26 mouse cellular contexts compared by ENCODE assay signal in the genomic region with DNA sequence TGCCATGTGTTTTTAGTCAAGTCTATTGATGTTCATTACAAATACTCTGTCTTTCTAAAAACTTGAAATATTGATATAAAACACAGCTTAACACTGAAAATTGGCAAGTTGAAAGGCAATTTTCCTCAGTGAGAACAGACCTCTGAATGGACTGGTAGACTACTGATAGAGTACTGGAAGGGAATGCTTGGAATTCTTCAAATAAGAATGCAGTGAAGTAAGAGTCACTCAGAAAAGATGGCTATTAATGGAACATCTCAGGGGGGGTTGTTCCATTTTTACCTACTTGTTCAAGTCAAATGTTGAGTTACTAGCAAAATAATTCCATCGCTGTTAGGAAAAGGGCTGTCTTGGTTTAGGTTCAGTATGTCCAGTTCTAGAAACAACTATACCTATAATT. TPM values are rescaled to one million over a fixed set of nuclear protein-coding genes. Genes with fewer than 3 reads are reported as not detected.
A peak's percentile ranks its signal among the peaks of the same experiment; 100 is the strongest.
DNase-seq lines count a peak whose midpoint lies in the region; ATAC-seq lines count a peak whose summit lies in the region.
"Had no signal": no experiment of that assay in that cellular context is flagged by ENCODE, and none has a peak within 500 bp of the region (broad histone marks: within the 10 kb centered on the region; RNA-seq: fewer than 3 reads in every experiment).

No protein-coding gene starts in this region.

- no peak for DNase-seq in heart, embryonic 10.5 days (ENCODE audit: low spot score)
- DNase-seq in heart, postnatal 10 days: no peak
- DNase-seq in lung, postnatal 25 days (ENCODE audit: low spot score): peak; percentile 31
- DNase-seq in lung, postnatal 14 days: no peak
- DNase-seq in right cerebral cortex, postnatal 4 days: no peak
- no peak for DNase-seq in forebrain, embryonic 10.5 days (ENCODE audit: extremely low spot score, low spot score)
- DNase-seq: adrenal gland, postnatal 14 days; cerebellum, adult 2 months; cerebellum, postnatal 25 days; gastrocnemius, postnatal 10 days; kidney, adult 18-20 months; layer of hippocampus, adult 9-11 months; liver, embryonic 13.5 days; midbrain, embryonic 14.5 days; right cerebral cortex, postnatal 14 days; spleen, adult 18-20 months had no signal

- H3K36me3 ChIP-seq in heart, embryonic 10.5 days: 0 out of 2 replicates have a peak, but pooled peaks cover 5% of the 10 kb centered on the region
- peaks cover 14% of the 10 kb centered on the region for H3K36me3 ChIP-seq in heart, embryonic 14.5 days (ENCODE audit: control insufficient read depth, insufficient read depth, low read length)
- no peaks in the 10 kb centered on the region for H3K36me3 ChIP-seq in forebrain, embryonic 10.5 days (replicated peaks)
- H3K36me3 ChIP-seq: embryonic facial prominence, embryonic 12.5 days; hindbrain, embryonic 13.5 days; liver, embryonic 13.5 days; lung, embryonic 15.5 days; neural tube, embryonic 12.5 days had no signal

- peak overlapping the region; percentile 36 for H3K9ac ChIP-seq in heart, embryonic 14.5 days (ENCODE audit: low read length)
- H3K9ac ChIP-seq: embryonic facial prominence, embryonic 12.5 days; forebrain, embryonic 13.5 days; hindbrain, embryonic 13.5 days; liver, embryonic 13.5 days; lung, embryonic 15.5 days; neural tube, embryonic 12.5 days had no signal

- intact Hi-C loops in heart, postnatal 10 days (cut with DNase I): loop anchor here (10.0 kb wide), 1 partner anchor 216 kb away; no protein-coding TSS in a partner anchor

- ATAC-seq in heart, embryonic 14.5 days (ENCODE audit: insufficient number of reproducible peaks, insufficient read depth, low FRiP score, low read depth): peak; percentile 25; the same call in 1 of the 2 replicates
- ATAC-seq: forebrain, embryonic 13.5 days had no signal

- no peak overlapping the region for H3K4me3 ChIP-seq in heart, embryonic 10.5 days
- H3K4me3 ChIP-seq in heart, embryonic 14.5 days (ENCODE audit: control insufficient read depth in 1 of 2, insufficient read depth in 1 of 2, low read depth in 1 of 2, low read length in 2 of 2): no peak overlapping the region
- H3K4me3 ChIP-seq in forebrain, embryonic 10.5 days: no peak overlapping the region
- H3K4me3 ChIP-seq: embryonic facial prominence, embryonic 12.5 days; erythroblast, embryonic 14.5 days; forebrain, embryonic 13.5 days; hindbrain, embryonic 13.5 days; liver, embryonic 13.5 days; lung, embryonic 15.5 days; neural tube, embryonic 12.5 days had no signal

- WGBS in heart, embryonic 10.5 days: 32% methylated on average over 1 of the region's 1 CpGs
- 16% methylated on average over 1 of the region's 1 CpGs for WGBS in heart, embryonic 14.5 days
- WGBS in forebrain, embryonic 10.5 days: 100% methylated on average over 1 of the region's 1 CpGs

- peaks cover 43% of the 10 kb centered on the region for H3K4me1 ChIP-seq in heart, embryonic 10.5 days
- H3K4me1 ChIP-seq in heart, embryonic 14.5 days (ENCODE audit: control insufficient read depth in 2 of 2, insufficient read depth in 2 of 2, low read length in 2 of 2): peaks cover 3 to 65% of the 10 kb centered on the region in 2 experiments
- H3K4me1 ChIP-seq in forebrain, embryonic 10.5 days: no peaks in the 10 kb centered on the region
- H3K4me1 ChIP-seq: forebrain, embryonic 13.5 days; neural tube, embryonic 12.5 days had no signal

- H3K27ac ChIP-seq in heart, embryonic 10.5 days: peak overlapping the region; percentile 85
- H3K27ac ChIP-seq in heart, embryonic 14.5 days (replicated peaks in 1 of 2; ENCODE audit: control insufficient read depth in 1 of 2, insufficient read depth in 1 of 2, low read depth in 2 of 2, low read length in 2 of 2): peak overlapping the region; percentile 87 to 88
- no peak overlapping the region for H3K27ac ChIP-seq in forebrain, embryonic 10.5 days
- H3K27ac ChIP-seq: embryonic facial prominence, embryonic 12.5 days; forebrain, embryonic 13.5 days; hindbrain, embryonic 13.5 days; kidney, postnatal 0 days; liver, embryonic 13.5 days; lung, embryonic 15.5 days; neural tube, embryonic 12.5 days had no signal

- peak overlapping the region; percentile 48 for H3K4me2 ChIP-seq in heart, embryonic 14.5 days (ENCODE audit: low read length)
- H3K4me2 ChIP-seq: embryonic facial prominence, embryonic 12.5 days; forebrain, embryonic 13.5 days; hindbrain, embryonic 13.5 days; liver, embryonic 13.5 days; lung, embryonic 15.5 days; neural tube, embryonic 12.5 days had no signal

- no peaks in the 10 kb centered on the region for H3K27me3 ChIP-seq in heart, embryonic 10.5 days (ENCODE audit: insufficient read depth, poor library complexity, severe bottlenecking)
- no peaks in the 10 kb centered on the region for H3K27me3 ChIP-seq in heart, embryonic 14.5 days (ENCODE audit: control insufficient read depth, insufficient read depth, low read length)
- no peaks in the 10 kb centered on the region for H3K27me3 ChIP-seq in forebrain, embryonic 10.5 days (ENCODE audit: poor library complexity, severe bottlenecking)
- H3K27me3 ChIP-seq: embryonic facial prominence, embryonic 12.5 days; forebrain, embryonic 13.5 days; hindbrain, embryonic 13.5 days; liver, embryonic 13.5 days; lung, embryonic 15.5 days; neural tube, embryonic 12.5 days had no signal

- H3K9me3 ChIP-seq in heart, embryonic 10.5 days: no peaks in the 10 kb centered on the region
- H3K9me3 ChIP-seq in heart, embryonic 14.5 days (ENCODE audit: control insufficient read depth, low read length): no peaks in the 10 kb centered on the region
- H3K9me3 ChIP-seq in forebrain, embryonic 10.5 days: no peaks in the 10 kb centered on the region
- H3K9me3 ChIP-seq: embryonic facial prominence, embryonic 12.5 days; forebrain, embryonic 13.5 days; hindbrain, embryonic 13.5 days; liver, embryonic 13.5 days; lung, embryonic 15.5 days; neural tube, embryonic 12.5 days had no signal

RNA-seq across cellular contexts. Expression of a gene that starts 38.4 kb away (rescaled TPM):
- polyA plus RNA-seq in heart, embryonic 10.5 days (2016; fragmentation: Nextera tagmentation; extraction: Ambion mirVana): 0.11 and 0.17 TPM in 2 replicates
- total RNA-seq in heart, postnatal 10 days (2021): under 1 TPM; 0.12 to 0.24 TPM
- polyA plus RNA-seq in heart, embryonic 14.5 days (2014; fragmentation: Nextera tagmentation; extraction: Ambion mirVana): 0.05 TPM in 1 of 2 replicates, not detected in the other
- 0.90 and 1.1 TPM in 2 replicates for polyA plus RNA-seq in forebrain, embryonic 10.5 days (2016; fragmentation: Nextera tagmentation; extraction: Ambion mirVana)
- total RNA-seq: megakaryocyte-erythroid progenitor cell, adult 5-6 weeks had no signal
- polyA plus RNA-seq: erythroblast, embryonic 14.5 days; large intestine, adult 2 months had no signal

RNA-seq across cellular contexts. Expression of a gene that starts 45.1 kb away (rescaled TPM):
- polyA plus RNA-seq in heart, embryonic 10.5 days (2016; fragmentation: Nextera tagmentation; extraction: Ambion mirVana): 34.2 and 48.1 TPM in 2 replicates
- total RNA-seq in heart, postnatal 10 days (2021): 100 to 1,000 TPM; 194 to 211 TPM
- polyA plus RNA-seq in heart, embryonic 14.5 days (2014; fragmentation: Nextera tagmentation; extraction: Ambion mirVana): 72.7 and 74.0 TPM in 2 replicates
- 6.7 and 6.9 TPM in 2 replicates for polyA plus RNA-seq in forebrain, embryonic 10.5 days (2016; fragmentation: Nextera tagmentation; extraction: Ambion mirVana)
